Mouse (Mus musculus): ENCODE data around the gene Rfpl4.
"Not testable (repeated sequence)": the region's sequence is repeated elsewhere in the genome, so short reads cannot be mapped to it uniquely, and the experiment has no call there.

The Rfpl4 gene

GRCm38 (mm10) chr7:5116850-5117249, at the start of gene Rfpl4:
TSS of gene Rfpl4 (minus strand) at chr7:5116950.
- no peak for DNase-seq (ENCODE audit: low spot score in 2 of 2)

DNA sequence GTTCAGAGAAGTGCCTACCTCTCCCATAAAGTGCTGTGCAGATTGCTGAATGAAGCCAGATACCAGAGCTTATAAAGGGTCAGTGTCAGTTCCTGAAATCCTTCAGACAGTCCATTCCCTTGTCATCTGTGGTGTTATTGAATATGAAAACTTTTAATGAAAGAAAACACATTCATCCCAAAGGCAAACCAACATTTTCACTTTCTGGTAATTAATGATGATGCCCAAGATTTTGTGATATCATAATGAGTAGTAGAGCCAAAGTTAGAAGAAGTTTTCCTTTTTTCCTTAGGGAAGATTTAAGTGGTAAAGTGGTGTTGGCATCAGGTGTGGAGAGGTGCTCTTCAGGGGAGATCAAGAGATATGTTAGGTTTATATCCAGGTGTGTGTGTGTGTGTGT, 32.8 kb upstream of the Rfpl4 start, which contains the start of gene Vmn1r55:
TSS of gene Vmn1r55 (minus strand) at position 101 of the 400 bp plus-strand sequence.
- DNase-seq (ENCODE audit: low spot score in 2 of 2), result not testable (repeated sequence)

DNA sequence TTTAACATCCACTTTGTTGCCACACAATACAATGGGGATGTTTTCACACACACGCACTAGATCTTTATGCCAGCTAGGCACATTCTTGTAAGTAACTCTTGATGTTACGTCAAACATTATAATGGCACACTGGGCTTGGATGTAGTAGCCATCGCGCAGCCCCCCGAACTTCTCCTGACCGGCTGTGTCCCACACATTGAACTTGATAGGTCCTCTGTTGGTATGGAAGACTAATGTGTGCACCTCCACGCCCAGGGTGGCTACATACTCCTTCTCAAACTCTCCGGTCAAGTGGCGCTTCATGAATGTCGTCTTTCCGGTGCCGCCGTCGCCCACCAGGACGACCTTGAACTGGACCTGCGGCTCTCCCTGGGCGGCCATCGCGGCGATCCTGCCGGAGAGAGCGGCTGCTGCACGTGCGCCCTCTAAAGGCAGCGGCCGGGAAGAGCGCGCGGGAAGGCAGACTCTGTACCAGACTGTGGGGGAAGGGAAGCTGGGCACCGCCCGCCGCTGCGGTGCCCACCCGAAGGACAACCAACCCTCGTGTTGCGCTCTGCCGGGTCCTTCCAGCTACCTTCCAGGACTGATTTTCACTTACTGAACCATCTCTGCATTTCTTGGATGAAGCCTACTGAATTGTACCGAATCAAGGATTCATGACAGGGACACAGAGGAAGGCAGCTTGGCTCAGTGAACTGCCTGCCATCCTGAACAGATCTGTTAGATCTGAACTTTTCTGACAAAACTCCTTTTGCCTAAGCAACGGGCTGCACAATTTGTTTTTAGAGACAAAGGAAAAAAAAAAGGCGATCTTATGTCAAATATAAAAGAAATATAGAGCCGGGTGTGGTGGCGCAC, 9.0 kb upstream of the Rfpl4 start, which contains the start of gene Rasl2-9:
TSS of gene Rasl2-9 (minus strand) at position 402 of the 858 bp plus-strand sequence.
- peak; percentile 75 to 83 for DNase-seq (ENCODE audit: low spot score in 2 of 2)

DNA sequence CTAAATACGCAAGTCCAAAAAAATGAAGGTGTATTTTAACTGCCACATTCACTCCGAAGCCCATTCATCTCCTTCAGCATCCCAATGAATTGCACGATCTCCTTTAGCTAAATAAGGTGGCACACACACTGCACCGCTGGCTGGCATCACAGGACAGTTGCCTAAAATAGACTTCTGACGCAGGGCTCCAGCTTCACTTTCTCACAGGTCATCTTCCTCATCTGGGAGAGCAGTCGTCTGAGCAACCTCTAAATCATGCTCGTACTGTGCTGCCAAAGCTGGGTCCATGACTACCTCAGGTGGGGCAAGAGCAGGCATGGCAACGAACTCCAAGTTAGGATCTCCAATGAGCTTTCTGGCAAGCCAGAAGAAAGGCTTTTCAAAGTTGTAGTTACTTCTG, 8.3 kb upstream of the Rfpl4 start:
- no peak for DNase-seq (ENCODE audit: low spot score in 2 of 2)

GRCm38 (mm10) chr7:5112701-5113100, 4.0 kb downstream of the Rfpl4 start:
- no peak for DNase-seq (ENCODE audit: low spot score in 2 of 2)

DNA sequence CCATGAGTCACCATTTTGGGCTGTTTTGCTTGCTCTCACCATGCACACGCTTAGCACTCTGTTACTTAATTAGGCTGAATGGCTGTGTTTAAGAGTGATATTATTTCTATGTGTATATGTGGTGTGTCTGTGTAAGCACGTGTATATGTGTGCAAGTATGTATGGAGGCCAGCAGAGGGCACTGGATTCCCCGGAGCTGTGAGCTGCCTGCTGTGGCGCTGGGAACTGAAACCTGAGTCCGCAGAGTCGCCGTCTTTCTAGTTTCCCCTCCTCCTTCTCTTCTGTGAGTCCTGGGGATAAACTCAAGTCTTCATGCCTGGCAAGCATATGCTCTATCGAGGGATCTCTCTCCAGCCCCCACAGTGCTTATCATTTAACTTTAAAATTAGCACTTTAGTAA, 7.4 kb downstream of the Rfpl4 start:
- DNase-seq (ENCODE audit: low spot score in 2 of 2), result no peak

DNA sequence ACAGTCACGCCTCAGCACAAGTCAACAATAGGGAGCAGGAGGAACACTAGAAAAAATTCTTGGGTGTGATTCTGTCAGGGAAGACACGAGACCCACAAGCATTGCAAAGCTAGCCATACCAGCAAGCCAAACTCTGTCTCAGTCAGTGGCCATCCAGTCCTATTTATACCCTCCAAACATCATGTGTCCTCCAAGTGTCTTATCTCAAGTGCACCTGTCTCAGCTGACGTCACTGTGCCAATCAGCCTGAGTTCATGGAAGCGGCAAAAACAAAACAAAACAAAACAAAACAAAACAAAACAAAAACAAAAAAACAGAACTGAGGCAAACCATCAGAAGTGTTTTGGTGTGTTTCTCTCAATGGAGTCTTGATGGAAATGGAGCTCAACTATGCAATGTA, 8.5 kb downstream of the Rfpl4 start:
- no peak for DNase-seq (ENCODE audit: low spot score in 2 of 2)

DNA sequence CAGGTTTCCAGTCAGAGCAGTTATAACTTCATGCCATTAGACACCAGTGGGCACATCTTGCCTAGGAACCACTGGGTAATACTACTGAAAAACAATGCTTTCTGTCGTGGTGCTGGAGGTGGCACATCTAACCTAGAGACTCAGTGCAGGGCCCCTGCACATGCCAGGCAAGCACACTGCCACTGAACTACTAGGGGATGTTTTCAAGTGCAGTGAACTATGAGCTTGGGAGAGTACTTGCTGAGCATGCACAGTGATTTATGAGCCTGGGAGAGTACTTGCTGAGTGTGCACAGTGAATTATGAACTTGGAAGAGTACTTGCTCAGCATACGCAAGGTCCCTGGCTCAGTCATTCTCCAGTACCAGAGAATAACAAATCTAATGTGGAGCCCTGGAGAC, 14.2 kb downstream of the Rfpl4 start:
- no peak for DNase-seq (ENCODE audit: low spot score in 2 of 2)

- DNase-seq (ENCODE audit: low spot score in 2 of 2), result no peak
Measured at GRCm38 (mm10) chr7:5101066-5101663, 15.6 kb downstream of the Rfpl4 start.

GRCm38 (mm10) chr7:5099796-5100195, 17.0 kb downstream of the Rfpl4 start:
- DNase-seq (ENCODE audit: low spot score in 2 of 2), result no peak

DNA sequence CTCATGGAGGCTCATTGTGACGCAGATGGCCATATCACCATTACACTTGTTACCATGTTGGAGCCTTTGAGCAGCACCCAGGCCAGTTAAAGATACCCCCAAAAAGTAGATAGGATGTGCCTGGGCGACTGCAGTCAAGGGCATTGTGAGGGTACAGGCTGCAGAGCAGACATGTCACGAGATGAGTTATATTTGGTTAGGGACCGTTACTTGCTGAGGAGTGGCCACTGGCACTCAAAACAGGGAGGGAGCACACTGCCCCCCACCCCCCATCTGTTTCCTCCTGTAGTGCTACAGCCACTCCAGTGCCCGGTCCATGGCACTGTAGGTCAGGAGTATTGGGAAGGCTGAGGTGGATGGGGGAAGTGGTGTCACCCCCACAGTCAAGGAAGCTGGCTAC, 18.0 kb downstream of the Rfpl4 start:
- DNase-seq (ENCODE audit: low spot score in 2 of 2), result no peak

- DNase-seq (ENCODE audit: low spot score in 2 of 2), result peak in 1 of 2 experiments; percentile 56
Measured at GRCm38 (mm10) chr7:5092831-5093510, 23.8 kb downstream of the Rfpl4 start.

DNA sequence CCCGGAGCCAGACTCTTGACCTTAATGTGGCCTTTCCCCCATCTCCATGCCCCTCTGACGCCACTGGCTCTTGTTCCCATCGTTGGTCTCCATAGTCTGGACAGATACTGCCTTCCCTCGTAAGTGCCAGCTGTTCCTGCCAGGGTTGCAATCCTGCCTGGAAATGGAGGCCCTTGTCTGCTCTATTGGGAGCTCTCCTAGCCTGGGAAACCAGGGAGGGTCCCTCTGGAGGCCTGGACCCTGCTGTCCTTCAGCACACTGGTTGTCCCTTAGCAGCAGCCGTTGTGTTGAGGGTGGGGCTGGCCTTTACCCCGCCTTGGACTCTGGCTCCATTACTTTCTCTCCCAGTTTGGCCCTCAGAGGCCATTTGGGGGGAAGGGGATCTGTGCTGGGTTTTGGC, 24.4 kb downstream of the Rfpl4 start:
- DNase-seq (ENCODE audit: low spot score in 2 of 2), result no peak

- DNase-seq (ENCODE audit: low spot score in 2 of 2), result peak; percentile 51 to 65
Measured at GRCm38 (mm10) chr7:5091008-5091728, 25.6 kb downstream of the Rfpl4 start.

DNA sequence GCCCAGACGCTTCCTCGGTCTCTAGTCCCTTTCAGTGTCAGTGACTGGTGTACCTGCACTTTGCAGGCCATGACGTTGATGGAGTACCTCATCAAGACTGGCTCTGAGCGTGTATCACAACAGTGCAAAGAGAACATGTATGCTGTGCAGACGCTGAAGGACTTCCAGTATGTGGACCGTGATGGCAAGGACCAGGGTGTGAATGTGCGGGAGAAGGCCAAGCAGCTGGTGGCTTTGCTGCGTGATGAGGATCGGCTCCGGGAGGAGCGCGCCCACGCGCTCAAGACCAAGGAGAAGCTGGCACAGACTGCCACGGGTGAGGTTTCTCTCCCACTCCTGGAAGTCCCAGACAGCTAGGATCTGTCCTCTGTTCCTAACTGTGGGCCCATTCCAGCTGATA, 26.9 kb downstream of the Rfpl4 start:
- peak; percentile 57 to 74 for DNase-seq (ENCODE audit: low spot score in 2 of 2)

- DNase-seq (ENCODE audit: low spot score in 2 of 2), result no peak
Measured at GRCm38 (mm10) chr7:5087886-5088285, 28.9 kb downstream of the Rfpl4 start.

GRCm38 (mm10) chr7:5086921-5087440, 29.8 kb downstream of the Rfpl4 start:
- DNase-seq (ENCODE audit: low spot score in 2 of 2), result no peak

- no peak for DNase-seq (ENCODE audit: low spot score in 2 of 2)
Measured at GRCm38 (mm10) chr7:5085512-5085911, 31.2 kb downstream of the Rfpl4 start.

DNA sequence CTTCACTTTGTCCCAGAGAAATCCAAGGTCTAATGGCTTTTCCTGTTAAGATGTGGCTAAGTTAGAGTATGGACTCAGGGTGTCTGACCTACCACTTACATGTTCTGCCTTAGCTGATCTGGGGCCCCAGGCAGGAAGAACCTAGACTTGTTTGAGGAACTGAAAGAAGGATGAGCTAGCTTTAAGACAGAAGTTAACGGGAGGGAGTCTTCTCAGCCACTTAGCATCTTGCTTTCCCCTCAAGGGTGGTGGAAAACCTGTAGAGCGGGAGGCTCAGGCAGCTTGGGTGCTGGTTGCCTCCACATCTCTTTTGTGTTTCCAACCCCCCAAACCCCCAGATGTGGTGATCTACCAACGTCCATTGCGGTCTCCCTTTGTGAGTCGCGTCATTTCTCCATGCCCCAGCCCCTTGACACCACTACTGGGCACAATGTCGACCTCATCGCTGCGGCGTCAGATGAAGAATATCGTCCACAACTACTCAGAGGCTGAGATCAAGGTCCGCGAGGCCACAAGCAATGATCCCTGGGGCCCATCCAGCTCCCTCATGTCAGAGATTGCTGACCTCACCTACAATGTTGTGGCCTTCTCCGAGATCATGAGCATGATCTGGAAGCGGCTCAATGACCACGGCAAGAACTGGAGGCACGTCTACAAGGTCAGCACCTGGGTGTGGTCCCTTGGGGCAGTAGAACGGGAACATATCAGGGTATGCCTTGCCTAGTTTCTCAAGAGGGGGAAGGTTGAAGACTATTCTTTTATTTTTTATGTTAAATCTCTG, 33.2 kb downstream of the Rfpl4 start:
- DNase-seq (ENCODE audit: low spot score in 2 of 2), result no peak

- DNase-seq (ENCODE audit: low spot score in 2 of 2), result no peak
Measured at GRCm38 (mm10) chr7:5081939-5082338, 34.8 kb downstream of the Rfpl4 start.

- no peak for DNase-seq (ENCODE audit: low spot score in 2 of 2)
Measured at GRCm38 (mm10) chr7:5081241-5081640, 35.5 kb downstream of the Rfpl4 start.

Data from frontal cortex, postnatal 36 days (tissue).